Mouse (Mus musculus) neural tube, embryonic 13.5 days (tissue): ENCODE data around the gene Asah2. TPM values are rescaled to one million over a fixed set of nuclear protein-coding genes. Genes with fewer than 3 reads are reported as not detected.

Source experiments
- ATAC-seq: fragments of 200-750 bp; cut with Nextera tagmentation; 2 replicates; pipeline ENCODE4 v1.8.0; 2017; ENCODE audit warnings: low read depth, mild to moderate bottlenecking, moderate TSS enrichment, moderate library complexity
- H3K27ac ChIP-seq: fragments of 300-500 bp; sonication (generic); replicated peaks from 2 replicates; pipeline ENCODE4 v1.5.1; 2015; ENCODE audit warnings: moderate library complexity, mild to moderate bottlenecking, inconsistent platforms
- H3K27me3 ChIP-seq: fragments of 300-500 bp; sonication (generic); 2 replicates; pipeline ENCODE4 v1.6.1; 2015; ENCODE audit warnings: mild to moderate bottlenecking, inconsistent platforms
- H3K36me3 ChIP-seq: fragments of 300-500 bp; sonication (generic); 2 replicates; pipeline ENCODE4 v1.6.1; 2015; ENCODE audit warnings: mild to moderate bottlenecking, inconsistent platforms
- H3K4me1 ChIP-seq: fragments of 300-500 bp; sonication (generic); replicated peaks from 2 replicates; pipeline ENCODE4 v1.6.1; 2015; ENCODE audit warnings: inconsistent platforms
- H3K4me2 ChIP-seq: fragments of 300-500 bp; sonication (generic); 2 replicates; pipeline ENCODE4 v1.6.1; 2015; ENCODE audit warnings: inconsistent platforms, mild to moderate bottlenecking, moderate library complexity
- H3K4me3 ChIP-seq: fragments of 300-500 bp; sonication (generic); 2 replicates; pipeline ENCODE4 v1.5.1; 2015; ENCODE audit warnings: mild to moderate bottlenecking, inconsistent platforms
- H3K9ac ChIP-seq: fragments of 300-500 bp; sonication (generic); 2 replicates; pipeline ENCODE4 v1.6.1; 2015; ENCODE audit warnings: moderate library complexity, mild to moderate bottlenecking, inconsistent platforms
- H3K9me3 ChIP-seq: fragments of 300-500 bp; sonication (generic); 2 replicates; pipeline ENCODE4 v1.6.1; 2016; ENCODE audit warnings: inconsistent platforms
- WGBS: fragments of 180-500 bp; shearing (Covaris S2); methylation state at CpG from one replicate; pipeline ENCODE4 v1.1.7; 2015; 5-methylcytosine and 5-hydroxymethylcytosine counted together
- polyA plus RNA-seq: library from polyadenylated mRNA; unstranded; fragments of >200 nt; fragmentation: Nextera tagmentation; extraction: Ambion mirVana; gene quantifications from 2 replicates; pipeline ENCODE4 v1.2.1, GENCODE M21; 2015

The Asah2 gene
- polyA plus RNA-seq, 1 experiment from 2014 or later, result 0.93 TPM

GRCm38 (mm10) chr19:31960434-31960833 lies 147.6 kb downstream of the Asah2 start:
- Histone ChIP-seq H3K4me2 (no peak overlapping the region), H3K9me3 (no peaks in the 10 kb centered on the region), H3K4me1 (no peaks in the 10 kb centered on the region), H3K27ac (no peak overlapping the region), H3K9ac (no peak overlapping the region), H3K4me3 (no peak overlapping the region), H3K36me3 (no peaks in the 10 kb centered on the region), H3K27me3 (no peaks in the 10 kb centered on the region)
- ATAC-seq, result no peak
- WGBS, result 100% methylated on average over 2 of the region's 2 CpGs

DNA sequence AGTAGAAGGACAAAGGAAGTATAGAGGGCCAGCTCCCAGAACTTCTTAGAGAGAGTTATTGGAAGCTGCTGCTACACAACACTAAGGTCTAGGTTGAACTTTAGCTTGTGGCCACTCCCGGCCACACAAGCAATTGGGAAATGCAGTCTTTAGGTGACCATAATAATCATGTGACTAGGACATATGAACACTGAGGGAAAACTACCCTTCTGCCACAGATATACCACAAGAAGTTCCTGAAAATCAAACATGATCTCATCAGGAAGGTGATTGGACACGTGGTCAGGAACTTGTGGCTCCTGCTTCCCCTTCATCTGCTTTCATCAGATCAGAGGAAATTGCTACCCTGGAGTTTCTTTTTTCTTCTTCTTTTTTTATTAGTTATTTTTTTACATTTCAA lies 151.7 kb downstream of the Asah2 start:
- Histone ChIP-seq H3K9me3 (no peaks in the 10 kb centered on the region), H3K4me2 (no peak overlapping the region), H3K9ac (no peak overlapping the region), H3K36me3 (no peaks in the 10 kb centered on the region), H3K4me1 (no peaks in the 10 kb centered on the region), H3K27ac (no peak overlapping the region), H3K4me3 (no peak overlapping the region), H3K27me3 (no peaks in the 10 kb centered on the region)
- 75% methylated on average over 2 of the region's 2 CpGs for WGBS
- ATAC-seq, result no peak

- H3K27ac ChIP-seq, result no peak overlapping the region
- 84% methylated on average over 4 of the region's 4 CpGs for WGBS
- no peak overlapping the region for H3K9ac ChIP-seq
- H3K27me3 ChIP-seq, result no peaks in the 10 kb centered on the region
- ATAC-seq, result no peak
- H3K4me3 ChIP-seq, result no peak overlapping the region
- H3K4me2 ChIP-seq, result no peak overlapping the region
- H3K9me3 ChIP-seq, result no peaks in the 10 kb centered on the region
- no peaks in the 10 kb centered on the region for H3K36me3 ChIP-seq
- no peaks in the 10 kb centered on the region for H3K4me1 ChIP-seq
Observed at GRCm38 (mm10) chr19:31954696-31955095, 153.3 kb downstream of the Asah2 start.

DNA sequence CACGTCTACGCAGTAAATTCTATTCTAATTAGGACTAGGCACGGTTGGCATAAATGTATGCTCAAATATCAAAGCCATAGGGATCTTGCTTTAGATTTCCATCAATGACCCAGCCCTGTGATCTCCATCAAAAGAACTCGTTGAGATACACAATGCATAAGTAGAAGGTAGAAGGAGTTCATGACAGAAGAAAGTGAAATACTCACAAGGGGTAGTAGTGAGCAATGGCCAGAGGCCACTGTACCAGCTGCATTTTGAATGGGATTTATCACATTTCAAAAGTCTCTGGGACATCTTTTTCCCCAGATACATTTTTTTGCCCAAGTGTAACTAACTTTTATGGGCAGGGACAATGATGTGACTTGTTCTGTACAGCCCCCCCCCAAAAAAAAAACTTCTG lies 153.7 kb downstream of the Asah2 start:
- no peak overlapping the region for H3K4me2 ChIP-seq
- H3K27me3 ChIP-seq, result no peaks in the 10 kb centered on the region
- no peaks in the 10 kb centered on the region for H3K36me3 ChIP-seq
- no peaks in the 10 kb centered on the region for H3K9me3 ChIP-seq
- 89% methylated on average over 4 of the region's 4 CpGs for WGBS
- H3K9ac ChIP-seq, result no peak overlapping the region
- H3K4me3 ChIP-seq, result no peak overlapping the region
- no peak for ATAC-seq
- H3K4me1 ChIP-seq, result no peaks in the 10 kb centered on the region
- no peak overlapping the region for H3K27ac ChIP-seq

GRCm38 (mm10) chr19:31953799-31954198 lies 154.2 kb downstream of the Asah2 start:
- ATAC-seq, result no peak
- 81% methylated on average over 2 of the region's 2 CpGs for WGBS
- no peaks in the 10 kb centered on the region for H3K27me3 ChIP-seq
- no peak overlapping the region for H3K4me2 ChIP-seq
- no peak overlapping the region for H3K4me3 ChIP-seq
- no peak overlapping the region for H3K27ac ChIP-seq
- no peak overlapping the region for H3K9ac ChIP-seq
- no peaks in the 10 kb centered on the region for H3K4me1 ChIP-seq
- no peaks in the 10 kb centered on the region for H3K9me3 ChIP-seq
- no peaks in the 10 kb centered on the region for H3K36me3 ChIP-seq

DNA sequence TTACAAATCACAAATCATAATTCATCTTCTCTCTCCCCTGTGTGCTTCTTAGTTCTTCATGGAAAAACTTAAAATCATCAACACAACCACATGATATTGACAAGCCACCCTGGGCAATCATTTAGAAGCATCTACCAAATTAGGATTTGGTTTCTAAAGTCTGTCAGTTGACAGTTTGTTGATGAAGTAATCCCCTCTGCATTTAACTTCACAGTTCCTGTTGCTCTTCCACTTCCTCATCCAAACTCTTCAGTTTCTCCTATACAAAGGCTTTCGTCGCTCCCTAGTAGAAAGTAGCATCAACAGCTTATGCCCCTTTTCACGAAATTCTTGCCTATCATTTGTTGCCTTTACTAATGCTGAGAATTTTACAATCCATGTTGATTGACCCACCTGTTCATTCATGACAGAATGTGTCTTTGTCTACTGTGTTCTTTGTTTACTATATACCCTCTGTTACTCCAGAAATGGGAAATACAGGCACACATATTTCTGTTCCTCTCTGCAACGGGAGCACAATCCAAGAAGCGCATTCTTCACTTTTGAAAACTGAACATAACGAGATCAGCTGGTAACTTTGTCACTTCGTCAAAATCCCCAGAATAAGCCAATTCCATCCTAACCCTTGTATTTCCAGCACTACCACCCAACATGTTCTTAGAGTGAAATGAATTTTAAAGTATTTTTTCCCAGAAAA lies 157.1 kb downstream of the Asah2 start:
- Histone ChIP-seq H3K9ac (no peak overlapping the region), H3K4me1 (no peaks in the 10 kb centered on the region), H3K9me3 (no peaks in the 10 kb centered on the region), H3K27me3 (no peaks in the 10 kb centered on the region), H3K4me3 (no peak overlapping the region), H3K27ac (no peak overlapping the region), H3K4me2 (no peak overlapping the region), H3K36me3 (no peaks in the 10 kb centered on the region)
- no peak for ATAC-seq
- 87% methylated on average over 7 of the region's 7 CpGs for WGBS

Other genes with a start within 250 kb of the Asah2 start
- gene A1cf, start 239.4 kb downstream of the Asah2 start, polyA plus RNA-seq, result not detected in 2 replicates